Mouse (Mus musculus) ES-Bruce4 (cell line): ENCODE data around the gene Mmp2.

ENCODE experiments used
- EP300 ChIP-seq: IDR thresholded peaks from 2 replicates; pipeline ENCODE4 v1.6.1; 2011; ENCODE audit warnings: low read depth, low read length; ENCODE audit not compliant: insufficient read depth
- POLR2A ChIP-seq: IDR thresholded peaks from one replicate; pipeline ENCODE4 v1.8.1; 2011; ENCODE audit warnings: low read length; ENCODE audit not compliant: insufficient read depth

GRCm38 (mm10) chr8:92895053-92895452 lies 68.0 kb downstream of the Mmp2 start:
- no peak for TF ChIP-seq POLR2A
- TF ChIP-seq EP300 = no peak
